Mouse (Mus musculus): ENCODE measurements around the gene Cdh4.

DNA sequence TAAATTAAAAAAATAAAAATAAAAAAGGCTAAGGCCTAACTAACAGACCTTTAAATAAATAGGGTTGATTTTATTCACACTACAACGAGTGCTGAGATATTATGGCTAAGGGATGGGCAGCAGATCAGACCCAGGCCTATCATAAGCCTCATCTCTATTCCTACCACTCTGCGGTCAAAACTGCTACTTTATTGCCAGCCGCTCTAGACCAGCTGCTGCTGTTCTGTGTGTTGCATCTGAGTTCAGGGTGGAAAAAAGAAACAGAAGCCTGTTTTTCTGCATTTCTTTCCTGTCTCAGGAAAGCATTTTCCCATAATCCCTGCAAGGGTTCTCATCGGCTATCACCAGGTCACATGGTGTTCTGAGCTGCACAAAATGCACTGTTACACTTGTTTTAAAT lies 6.0 kb downstream of the Cdh4 start:
- TF ChIP-seq EP300 (IDR thresholded peaks at IDR 0.05; ENCODE audit: low read depth) (no peak), CTCF (IDR thresholded peaks at IDR 0.05; ENCODE audit: low read depth) (no peak)

Data from heart, postnatal 0 days (tissue).